Mouse (Mus musculus) lung, postnatal 0 days (tissue): Measurements from ENCODE around the gene Dhx40.
"Not testable (repeated sequence)": the region's sequence is repeated elsewhere in the genome, so short reads cannot be mapped to it uniquely, and the experiment has no call there.

Source experiments
- CTCF ChIP-seq: IDR thresholded peaks from 2 replicates; pipeline ENCODE4 v1.5.1; 2016; ENCODE audit warnings: antibody characterized with exemption, mild to moderate bottlenecking
- EP300 ChIP-seq: IDR thresholded peaks from 2 replicates; pipeline ENCODE4 v1.6.1; 2016; ENCODE audit warnings: antibody characterized with exemption, mild to moderate bottlenecking, control low read depth

DNA sequence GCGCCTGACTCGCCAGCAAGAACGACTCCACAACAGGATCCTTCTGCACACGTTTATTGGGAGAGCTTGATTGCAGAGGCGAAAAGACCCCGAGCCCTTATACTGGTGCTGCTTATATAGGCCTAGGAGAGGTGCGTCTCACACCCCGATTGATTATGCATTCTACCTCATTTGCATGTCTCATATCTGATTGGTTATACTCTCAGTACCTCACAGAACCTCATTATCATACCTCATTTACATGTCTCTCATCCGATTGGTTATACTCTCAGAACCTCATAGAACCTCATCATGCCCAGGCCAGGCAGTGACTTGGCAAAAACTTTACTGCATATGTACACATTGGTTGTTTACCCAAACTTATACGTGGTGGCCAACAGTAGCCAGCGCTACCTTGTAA is 44.4 kb downstream of the Dhx40 start:
- TF ChIP-seq CTCF, EP300: not testable (repeated sequence)
